Mouse (Mus musculus) liver, embryonic 12.5 days (tissue): ENCODE data around the gene Kcnd1. TPM values are rescaled to one million over a fixed set of nuclear protein-coding genes. Genes with fewer than 3 reads are reported as not detected.
"Not testable (repeated sequence)": the region's sequence is repeated elsewhere in the genome, so short reads cannot be mapped to it uniquely, and the experiment has no call there.

Source experiments
- ATAC-seq: fragments of 200-750 bp; cut with Nextera tagmentation; 2 replicates; pipeline ENCODE4 v1.8.0; 2017; ENCODE audit warnings: moderate number of reproducible peaks, mild to moderate bottlenecking, moderate library complexity
- H3K27ac ChIP-seq: fragments of 300-500 bp; sonication (generic); 2 replicates; pipeline ENCODE4 v1.5.1; 2016; ENCODE audit warnings: mild to moderate bottlenecking
- H3K27me3 ChIP-seq: fragments of 300-500 bp; sonication (generic); replicated peaks from 2 replicates; pipeline ENCODE4 v1.6.1; 2016; ENCODE audit warnings: mild to moderate bottlenecking, moderate library complexity
- H3K36me3 ChIP-seq: fragments of 300-500 bp; sonication (generic); 2 replicates; pipeline ENCODE4 v1.6.1; 2016; ENCODE audit warnings: mild to moderate bottlenecking, moderate library complexity
- H3K4me1 ChIP-seq: fragments of 300-500 bp; sonication (generic); 2 replicates; pipeline ENCODE4 v1.6.1; 2016
- H3K4me2 ChIP-seq: fragments of 300-500 bp; sonication (generic); 2 replicates; pipeline ENCODE4 v1.6.1; 2016; ENCODE audit warnings: mild to moderate bottlenecking, moderate library complexity
- H3K4me3 ChIP-seq: fragments of 300-500 bp; sonication (generic); 2 replicates; pipeline ENCODE4 v1.5.1; 2016; ENCODE audit warnings: mild to moderate bottlenecking, moderate library complexity
- H3K9ac ChIP-seq: fragments of 300-500 bp; sonication (generic); 2 replicates; pipeline ENCODE4 v1.6.1; 2016; ENCODE audit warnings: mild to moderate bottlenecking, moderate library complexity
- H3K9me3 ChIP-seq: fragments of 300-500 bp; sonication (generic); replicated peaks from 2 replicates; pipeline ENCODE4 v1.6.1; 2016; ENCODE audit warnings: mild to moderate bottlenecking, moderate library complexity
- WGBS: fragments of 180-500 bp; shearing (Covaris S2); methylation state at CpG from one replicate; pipeline ENCODE4 v1.1.7; 2016; ENCODE audit not compliant: insufficient replicate concordance; 5-methylcytosine and 5-hydroxymethylcytosine counted together
- polyA plus RNA-seq: library from polyadenylated mRNA; unstranded; fragments of >200 nt; fragmentation: Nextera tagmentation; extraction: Ambion mirVana; gene quantifications from 2 replicates; pipeline ENCODE4 v1.2.1, GENCODE M21; 2016

The Kcnd1 gene
- polyA plus RNA-seq, 1 experiment from 2014 or later, result 0.37 TPM

DNA sequence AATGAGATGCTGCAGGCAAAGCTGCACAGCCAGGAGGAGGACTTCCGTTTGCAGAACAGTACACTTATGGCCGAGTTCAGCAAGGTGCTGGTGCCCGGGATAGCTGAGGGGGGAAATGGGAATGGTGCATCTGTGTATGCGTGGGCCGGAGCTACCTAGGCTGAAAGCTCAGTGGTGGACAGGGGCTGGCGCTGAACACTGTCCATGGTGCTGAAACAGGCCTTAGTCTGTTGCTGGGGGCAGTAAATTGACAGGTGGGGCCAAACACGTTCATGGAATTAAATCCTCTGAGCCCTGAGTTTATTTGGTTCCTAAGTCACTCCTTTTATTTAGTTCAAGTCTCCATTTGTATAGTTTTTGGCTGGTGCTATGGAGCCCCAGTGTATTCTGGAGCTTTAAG lies 27.1 kb upstream of the Kcnd1 start:
- ATAC-seq, result no peak
- H3K36me3 ChIP-seq, result peaks cover 36% of the 10 kb centered on the region

DNA sequence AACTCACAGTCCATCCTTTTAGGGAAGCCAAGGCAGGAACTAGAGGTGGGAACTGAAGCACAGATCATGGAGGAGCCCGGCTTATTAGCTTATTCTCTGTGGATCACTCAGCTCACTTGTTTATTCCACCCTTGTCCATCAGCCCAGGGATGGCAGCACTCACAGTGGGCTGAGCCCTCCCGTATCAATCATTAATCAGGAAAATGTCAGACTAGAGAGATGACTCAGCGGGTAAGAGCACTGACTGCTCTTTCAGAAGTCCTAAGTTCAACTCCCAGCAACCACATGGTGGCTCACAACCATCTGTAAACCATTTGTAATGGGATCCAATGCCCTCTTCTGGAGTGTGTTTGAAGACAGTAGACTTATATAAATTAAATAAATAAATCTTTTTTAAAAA lies 24.8 kb upstream of the Kcnd1 start:
- WGBS, result 49% methylated on average over 3 of the region's 3 CpGs
- Histone ChIP-seq H3K4me3 (no peak overlapping the region), H3K9ac (no peak overlapping the region), H3K4me1 (peaks cover 3% of the 10 kb centered on the region; the same call in 1 of the 2 replicates), H3K36me3 (peaks cover 50% of the 10 kb centered on the region), H3K4me2 (no peak overlapping the region), H3K9me3 (no peaks in the 10 kb centered on the region), H3K27ac (no peak overlapping the region), H3K27me3 (no peaks in the 10 kb centered on the region)
- peak; percentile 74 for ATAC-seq

More for the DNA sequence above, 27.1 kb upstream of the Kcnd1 start:
- 43% methylated on average over 7 of the region's 7 CpGs for WGBS
- H3K4me3 ChIP-seq, result no peak overlapping the region
- no peak overlapping the region for H3K9ac ChIP-seq
- no peak overlapping the region for H3K27ac ChIP-seq
- peaks cover 13% of the 10 kb centered on the region for H3K4me1 ChIP-seq
- no peak overlapping the region for H3K4me2 ChIP-seq
- no peaks in the 10 kb centered on the region for H3K9me3 ChIP-seq
- H3K27me3 ChIP-seq, result no peaks in the 10 kb centered on the region

DNA sequence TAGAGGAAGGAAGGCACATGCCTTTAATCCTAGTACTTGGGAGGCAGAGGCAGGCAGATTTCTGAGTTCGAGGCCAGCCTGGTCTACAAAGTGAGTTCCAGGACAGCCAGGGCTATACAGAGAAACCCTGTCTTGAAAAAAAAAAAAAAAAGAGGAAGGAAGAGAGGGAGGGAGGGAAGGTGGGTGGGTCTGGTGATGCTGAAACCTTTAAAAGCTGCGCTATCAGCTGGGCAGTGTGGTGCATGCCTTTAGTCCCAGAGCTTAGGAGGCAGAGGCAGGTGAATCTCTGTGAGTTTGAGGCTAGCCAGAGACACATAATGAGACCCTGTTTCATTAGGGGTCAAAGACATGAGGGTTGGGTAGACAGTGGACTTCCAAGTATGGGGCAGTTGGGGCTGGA lies 19.9 kb upstream of the Kcnd1 start:
- H3K4me1 ChIP-seq, H3K4me3 ChIP-seq, ATAC-seq, H3K9ac ChIP-seq, H3K9me3 ChIP-seq, H3K4me2 ChIP-seq, H3K27ac ChIP-seq, H3K27me3 ChIP-seq: not testable (repeated sequence)
- H3K36me3 ChIP-seq, result peaks cover 69% of the 10 kb centered on the region
- 56% methylated on average over 2 of the region's 2 CpGs for WGBS

DNA sequence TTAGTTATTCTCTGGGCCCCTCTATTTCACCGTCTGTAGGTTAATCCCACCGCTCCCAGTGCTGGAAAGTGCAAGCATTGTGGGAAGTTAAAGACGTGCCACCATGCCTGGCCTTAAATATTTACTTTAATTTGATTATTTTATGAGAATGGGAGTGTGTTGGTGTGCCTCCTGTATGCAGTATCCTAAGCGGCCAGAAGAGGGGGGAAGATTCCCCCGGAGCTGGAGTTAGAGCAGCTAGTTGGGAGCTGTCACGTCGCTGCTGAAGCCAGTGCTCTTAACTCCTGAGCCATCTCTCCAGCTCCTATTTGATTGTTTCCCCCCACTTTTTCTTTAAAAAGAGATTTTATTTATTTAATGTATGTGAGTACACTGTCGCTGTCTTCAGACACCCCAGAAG lies 7.1 kb upstream of the Kcnd1 start:
- H3K9ac ChIP-seq, H3K4me2 ChIP-seq, H3K4me1 ChIP-seq, H3K9me3 ChIP-seq, H3K27ac ChIP-seq, ATAC-seq, H3K4me3 ChIP-seq, H3K27me3 ChIP-seq: not testable (repeated sequence)
- H3K36me3 ChIP-seq, result peaks cover 91% of the 10 kb centered on the region
- WGBS, result 43% methylated on average over 8 of the region's 8 CpGs

DNA sequence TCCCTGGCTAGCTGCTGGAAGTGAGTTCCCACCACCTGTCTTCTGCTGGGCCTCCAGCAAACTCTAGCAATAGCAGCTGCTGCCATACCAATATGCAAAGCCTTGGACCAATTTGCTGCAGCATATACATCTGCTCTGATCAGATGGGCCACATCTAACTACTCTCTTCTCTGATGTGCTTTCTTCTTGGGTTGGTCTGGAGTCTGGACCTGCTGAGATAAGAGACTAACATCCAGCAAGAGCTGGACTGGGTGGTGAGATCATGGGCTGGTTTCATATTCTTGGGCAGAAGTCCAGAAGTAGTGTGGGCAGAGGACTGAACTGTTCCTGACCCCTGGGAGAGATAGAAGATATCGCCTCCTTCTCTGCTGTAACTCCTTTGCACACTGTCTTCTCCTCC lies 15.1 kb downstream of the Kcnd1 start:
- no peaks in the 10 kb centered on the region for H3K9me3 ChIP-seq
- no peak overlapping the region for H3K4me3 ChIP-seq
- H3K9ac ChIP-seq, result peak overlapping the region; percentile 48
- peak overlapping the region; percentile 51 for H3K4me2 ChIP-seq
- peak; percentile 70 for ATAC-seq
- H3K4me1 ChIP-seq, result peaks cover 57% of the 10 kb centered on the region
- H3K27me3 ChIP-seq, result no peaks in the 10 kb centered on the region
- 38% methylated on average over 1 of the region's 1 CpGs for WGBS
- H3K27ac ChIP-seq, result peak overlapping the region; percentile 94
- H3K36me3 ChIP-seq, result no peaks in the 10 kb centered on the region

DNA sequence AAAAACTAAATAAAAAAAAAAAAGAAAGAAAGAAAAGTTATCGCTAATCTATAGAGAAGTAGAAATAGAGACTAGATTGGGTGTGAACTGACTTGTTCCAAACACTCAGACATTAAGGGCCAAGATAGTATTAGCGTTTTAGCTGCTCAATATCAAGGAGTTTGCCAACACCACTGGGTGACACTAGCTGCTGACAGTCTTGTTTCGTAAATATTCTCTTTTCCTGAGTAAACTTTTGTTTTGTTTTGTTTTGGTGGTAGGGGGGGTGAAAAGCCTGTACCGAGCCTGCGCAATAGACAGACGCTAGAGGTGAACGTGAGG lies 18.7 kb downstream of the Kcnd1 start:
- peaks cover 64% of the 10 kb centered on the region for H3K4me1 ChIP-seq
- H3K27me3 ChIP-seq, result no peaks in the 10 kb centered on the region
- H3K4me2 ChIP-seq, result peak overlapping the region; percentile 73
- WGBS, result 8% methylated on average over 7 of the region's 7 CpGs
- H3K9me3 ChIP-seq, result no peaks in the 10 kb centered on the region
- no peak for ATAC-seq
- H3K4me3 ChIP-seq, result peak overlapping the region; percentile 85
- peak overlapping the region; percentile 31; the same call in 1 of the 2 replicates for H3K9ac ChIP-seq
- peaks cover 21% of the 10 kb centered on the region for H3K36me3 ChIP-seq
- H3K27ac ChIP-seq, result peak overlapping the region; percentile 79

DNA sequence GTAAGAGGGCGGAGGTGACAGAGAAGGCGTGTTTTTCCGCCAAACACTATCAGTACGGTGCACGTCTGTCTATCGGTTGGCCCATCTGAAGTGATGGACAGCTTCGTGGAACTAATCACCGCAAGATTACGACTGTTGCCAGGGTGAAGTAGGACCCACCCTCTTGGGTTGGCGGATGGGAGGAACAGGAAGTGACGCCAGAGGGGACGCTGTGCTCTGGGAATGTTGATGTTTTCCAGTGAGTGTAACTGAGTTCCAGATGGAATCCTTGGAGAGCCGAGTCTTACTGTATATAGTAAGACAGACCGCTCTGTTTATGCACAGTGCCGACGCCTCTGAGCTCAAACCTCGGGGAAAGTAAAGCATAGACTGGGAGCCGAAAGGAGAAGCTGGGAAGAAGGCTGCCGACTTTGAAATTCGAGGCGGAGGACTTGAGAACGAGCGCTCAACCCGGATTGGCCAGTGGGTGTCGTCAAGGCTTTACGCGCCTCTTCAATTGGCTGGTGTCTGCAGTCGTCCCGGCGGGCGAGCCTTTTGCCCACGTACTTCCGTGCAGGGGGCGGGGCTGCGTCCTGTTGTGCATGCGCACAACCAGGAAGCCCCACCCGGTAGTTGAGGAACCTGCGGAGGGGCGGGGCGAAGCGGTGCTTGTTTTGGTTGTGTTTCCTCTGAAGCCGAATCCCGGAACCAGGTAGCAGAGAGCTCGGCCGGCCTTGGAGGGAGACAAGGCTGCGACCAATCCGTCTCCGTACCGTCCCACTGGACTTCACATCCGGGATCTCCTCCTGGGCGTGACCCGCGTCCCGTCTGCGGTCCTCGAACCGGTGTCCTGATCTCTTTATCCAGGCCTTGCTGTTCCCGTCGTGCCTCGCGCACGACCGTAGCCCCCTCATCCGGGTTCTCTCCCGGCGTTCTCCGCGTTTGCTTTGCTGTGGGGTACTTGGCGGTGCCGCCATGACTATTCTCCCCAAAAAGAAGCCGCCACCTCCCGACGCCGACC lies 19.4 kb downstream of the Kcnd1 start, which contains the start of gene Otud5:
Gene Otud5 (plus strand): TSS at position 202 of the 1,000 bp plus-strand sequence.
- H3K4me3 ChIP-seq, result peak within 1 kb of the TSS; percentile 85
- 4% methylated on average over 68 of the region's 74 CpGs for WGBS
- peak; percentile 92 for ATAC-seq
- H3K4me2 ChIP-seq, result peak within 1 kb of the TSS; percentile 73
- H3K9ac ChIP-seq, result peak within 1 kb of the TSS; percentile 92
- H3K27me3 ChIP-seq, result no peaks in the 10 kb centered on the region
- peaks cover 64% of the 10 kb centered on the region for H3K4me1 ChIP-seq
- peaks cover 22% of the 10 kb centered on the region for H3K36me3 ChIP-seq
- no peaks in the 10 kb centered on the region for H3K9me3 ChIP-seq
- H3K27ac ChIP-seq, result peak within 1 kb of the TSS; percentile 97

DNA sequence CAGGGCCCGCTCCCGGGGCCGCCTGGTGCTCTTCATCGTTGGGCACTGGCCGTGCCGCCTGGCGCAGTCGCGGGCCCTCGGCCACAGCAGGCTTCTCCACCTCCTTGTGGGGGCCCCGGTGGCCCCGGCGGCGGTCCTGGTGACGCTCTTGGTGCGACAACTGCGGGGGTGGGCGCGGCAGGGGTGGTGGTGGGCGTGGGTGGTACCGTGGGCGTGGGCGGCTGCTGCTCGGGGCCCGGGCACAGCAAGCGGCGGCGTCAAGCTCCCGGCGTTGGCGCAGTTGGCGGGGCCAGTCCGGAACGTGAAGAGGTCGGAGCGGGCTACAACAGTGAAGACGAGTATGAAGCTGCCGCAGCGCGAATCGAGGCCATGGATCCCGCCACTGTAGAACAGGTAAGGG lies 20.2 kb downstream of the Kcnd1 start:
- no peaks in the 10 kb centered on the region for H3K27me3 ChIP-seq
- H3K4me1 ChIP-seq, result peaks cover 61% of the 10 kb centered on the region
- ATAC-seq, result no peak
- peak overlapping the region; percentile 85 for H3K4me3 ChIP-seq
- H3K27ac ChIP-seq, result peak overlapping the region; percentile 97
- peaks cover 28% of the 10 kb centered on the region for H3K36me3 ChIP-seq
- peak overlapping the region; percentile 92 for H3K9ac ChIP-seq
- no peaks in the 10 kb centered on the region for H3K9me3 ChIP-seq
- H3K4me2 ChIP-seq, result peak overlapping the region; percentile 73
- 10% methylated on average over 42 of the region's 42 CpGs for WGBS

DNA sequence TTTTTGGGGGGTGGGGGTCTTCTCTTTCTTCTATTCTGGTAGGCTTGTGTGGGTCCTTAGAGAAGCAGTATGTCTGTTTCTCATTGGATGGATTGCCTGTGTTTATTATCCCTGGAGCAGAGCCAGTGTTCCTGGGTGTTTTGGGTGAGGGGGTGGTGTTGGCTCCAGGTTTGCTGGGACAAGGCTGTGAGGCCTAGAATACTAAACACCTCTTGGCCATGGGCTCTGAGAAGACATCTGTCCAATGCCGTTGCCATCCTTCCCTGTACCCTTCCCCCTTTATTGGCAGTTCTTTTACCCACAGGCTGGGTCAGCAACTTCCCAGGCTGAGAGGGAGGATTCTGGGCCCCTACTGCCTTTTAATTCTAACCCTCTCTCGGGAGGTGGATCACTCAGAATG lies 25.8 kb downstream of the Kcnd1 start:
- WGBS, result 74% methylated on average over 2 of the region's 2 CpGs
- H3K27ac ChIP-seq, result no peak overlapping the region
- H3K27me3 ChIP-seq, result no peaks in the 10 kb centered on the region
- no peak overlapping the region for H3K9ac ChIP-seq
- no peak overlapping the region for H3K4me3 ChIP-seq
- H3K36me3 ChIP-seq, result peaks cover 73% of the 10 kb centered on the region
- no peaks in the 10 kb centered on the region for H3K9me3 ChIP-seq
- no peak for ATAC-seq
- H3K4me2 ChIP-seq, result no peak overlapping the region
- peaks cover 31% of the 10 kb centered on the region for H3K4me1 ChIP-seq

DNA sequence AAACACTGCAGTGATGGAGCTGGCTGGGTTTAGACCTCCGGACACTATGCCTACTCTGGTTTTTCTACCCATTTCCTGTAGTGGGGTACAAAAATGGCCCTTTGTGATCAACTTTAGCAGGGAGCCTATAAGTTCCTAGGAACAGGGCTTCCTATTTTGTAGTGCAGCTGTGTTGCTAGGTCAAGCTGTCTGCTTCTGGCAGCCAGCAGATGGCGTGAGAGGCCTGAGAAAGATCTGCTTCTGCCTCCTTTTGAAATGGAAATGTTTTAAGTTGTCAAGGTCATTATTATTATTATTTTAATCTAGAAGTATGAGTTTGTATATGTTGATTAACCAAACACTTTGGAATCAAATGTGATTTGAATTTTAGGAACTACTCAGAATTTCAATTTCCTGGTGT lies 32.5 kb downstream of the Kcnd1 start:
- Histone ChIP-seq H3K27ac (no peak overlapping the region), H3K4me1 (peaks cover 9% of the 10 kb centered on the region), H3K36me3 (peaks cover 71% of the 10 kb centered on the region), H3K4me3 (no peak overlapping the region), H3K9me3 (no peaks in the 10 kb centered on the region), H3K9ac (no peak overlapping the region), H3K27me3 (no peaks in the 10 kb centered on the region), H3K4me2 (no peak overlapping the region)
- ATAC-seq, result no peak
- 13% methylated on average over 2 of the region's 2 CpGs for WGBS

DNA sequence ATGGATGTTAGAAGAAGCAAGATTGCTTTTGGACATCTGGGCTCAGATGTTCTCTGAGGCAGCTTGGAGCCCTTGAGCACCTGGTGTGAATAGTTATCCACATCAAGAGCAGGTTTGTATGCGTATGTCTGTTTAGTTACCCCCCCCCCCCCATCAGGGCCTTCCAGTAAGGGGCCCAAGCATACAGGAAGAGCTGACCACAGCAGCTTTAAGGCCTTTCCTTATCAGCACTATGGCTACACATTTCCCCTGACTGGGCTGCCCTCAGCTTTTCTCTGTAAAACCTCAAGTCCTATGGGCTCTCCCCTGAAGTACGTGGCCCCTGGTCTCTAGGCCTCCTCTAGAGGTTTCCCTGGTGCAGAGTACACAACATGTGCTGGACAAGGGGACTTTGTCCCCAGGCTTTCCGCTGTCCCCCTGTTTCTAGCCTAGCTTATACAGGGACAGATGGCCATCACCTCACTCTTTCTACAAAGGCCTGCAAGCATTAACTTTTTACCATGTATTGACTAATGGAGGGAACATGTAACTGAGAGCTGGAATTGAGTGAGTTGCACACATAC lies 37.2 kb downstream of the Kcnd1 start:
- 34% methylated on average over 3 of the region's 3 CpGs for WGBS

DNA sequence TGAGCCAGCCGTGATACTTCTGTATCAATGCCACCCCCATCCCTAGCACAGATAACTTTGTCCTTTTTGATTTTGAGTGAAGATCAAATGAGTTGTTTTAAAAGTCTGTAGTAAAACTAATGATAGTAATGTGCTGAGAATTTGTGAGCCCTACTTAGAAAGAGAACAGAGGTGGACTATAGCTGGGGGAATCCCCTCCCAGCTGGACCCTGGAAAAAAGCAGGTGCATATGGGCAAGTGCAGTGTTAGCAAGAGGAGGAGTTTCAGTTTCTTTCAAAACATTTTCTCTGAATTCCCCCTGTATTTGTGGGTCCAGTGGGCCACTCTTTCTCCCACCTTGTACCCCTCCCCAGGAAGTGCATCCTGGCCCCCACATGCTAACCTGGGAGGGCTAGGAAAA lies 41.1 kb downstream of the Kcnd1 start:
- Histone ChIP-seq H3K27ac (no peak overlapping the region), H3K4me3 (no peak overlapping the region), H3K27me3 (no peaks in the 10 kb centered on the region), H3K9ac (no peak overlapping the region), H3K4me1 (peaks cover 43% of the 10 kb centered on the region), H3K4me2 (no peak overlapping the region), H3K36me3 (peaks cover 38% of the 10 kb centered on the region), H3K9me3 (no peaks in the 10 kb centered on the region)
- 74% methylated on average over 1 of the region's 1 CpGs for WGBS
- no peak for ATAC-seq

More for the DNA sequence above, 37.2 kb downstream of the Kcnd1 start:
- Histone ChIP-seq H3K27ac (peak overlapping the region; percentile 45), H3K9ac (no peak overlapping the region), H3K36me3 (peaks cover 43% of the 10 kb centered on the region), H3K4me1 (peaks cover 33% of the 10 kb centered on the region), H3K4me2 (no peak overlapping the region), H3K9me3 (no peaks in the 10 kb centered on the region), H3K4me3 (no peak overlapping the region), H3K27me3 (no peaks in the 10 kb centered on the region)
- ATAC-seq, result peak; percentile 54
